Mouse (Mus musculus): ENCODE measurements around the gene Sall2.

The Sall2 gene

DNA sequence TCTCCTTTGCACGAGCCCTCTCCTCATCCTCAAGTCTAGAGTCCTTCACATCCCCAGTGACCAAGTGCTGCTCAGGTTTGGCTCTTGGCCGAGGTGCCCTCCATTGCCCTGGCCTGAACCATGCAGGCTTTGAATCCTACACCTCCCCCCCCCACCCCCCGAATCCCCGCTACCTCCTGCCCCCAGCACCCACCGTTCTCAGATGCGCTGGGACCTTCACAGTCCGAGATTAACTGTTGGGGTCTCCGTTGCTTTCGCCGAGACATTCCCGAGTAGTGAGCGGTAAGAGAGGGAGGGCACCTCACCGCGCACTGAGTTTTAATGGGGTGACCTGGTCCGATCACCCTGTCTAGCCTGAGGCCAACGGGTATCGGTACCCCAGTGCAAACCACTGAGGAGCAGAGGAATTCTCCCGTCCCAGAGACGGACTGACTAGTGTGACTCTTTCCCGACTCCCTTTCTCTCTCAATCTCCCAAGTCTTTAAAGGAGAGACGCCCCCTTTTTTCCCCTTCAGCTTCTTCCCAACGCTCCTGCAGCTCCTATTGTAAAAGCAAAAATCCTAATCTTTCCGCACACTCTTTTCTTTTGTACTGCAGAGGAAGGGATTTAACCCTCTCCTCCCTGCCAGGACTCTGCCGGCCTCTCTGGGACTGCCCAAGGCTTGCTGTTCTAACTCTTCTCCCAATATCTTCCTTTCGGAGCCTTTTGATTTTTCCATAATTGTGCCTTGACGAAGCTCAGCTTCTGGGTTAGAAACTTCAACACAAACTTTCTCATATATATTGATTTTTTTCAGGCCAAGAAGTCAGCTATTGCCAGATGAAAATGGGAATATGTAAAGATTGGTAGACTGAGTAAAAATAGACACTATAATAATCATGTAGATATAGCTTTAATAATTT lies at the start of gene Sall2:
TSS of gene Sall2 (minus strand) at position 853 of the 903 bp plus-strand sequence.
- DNase-seq (ENCODE audit: low read depth) = no peak

DNA sequence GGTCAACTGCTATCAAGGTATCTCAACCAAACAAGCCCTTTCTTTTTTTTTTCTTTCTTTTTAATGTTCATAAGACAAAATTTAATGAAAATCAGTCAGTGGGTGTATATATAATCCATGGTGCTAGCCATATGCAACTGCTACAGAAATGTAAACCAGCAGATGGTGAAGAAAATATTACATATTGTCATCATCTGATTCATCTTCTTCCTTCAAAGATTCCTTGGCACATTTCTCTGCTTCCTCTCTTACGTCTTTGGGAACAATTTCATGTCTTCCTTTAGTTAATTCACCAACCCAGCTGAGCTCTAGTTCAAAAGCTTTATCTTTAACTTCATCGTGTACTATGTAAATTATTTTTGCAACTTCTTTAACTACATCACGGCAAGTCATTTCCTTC lies 40.2 kb upstream of the Sall2 start:
- DNase-seq (ENCODE audit: low read depth) = no peak

DNA sequence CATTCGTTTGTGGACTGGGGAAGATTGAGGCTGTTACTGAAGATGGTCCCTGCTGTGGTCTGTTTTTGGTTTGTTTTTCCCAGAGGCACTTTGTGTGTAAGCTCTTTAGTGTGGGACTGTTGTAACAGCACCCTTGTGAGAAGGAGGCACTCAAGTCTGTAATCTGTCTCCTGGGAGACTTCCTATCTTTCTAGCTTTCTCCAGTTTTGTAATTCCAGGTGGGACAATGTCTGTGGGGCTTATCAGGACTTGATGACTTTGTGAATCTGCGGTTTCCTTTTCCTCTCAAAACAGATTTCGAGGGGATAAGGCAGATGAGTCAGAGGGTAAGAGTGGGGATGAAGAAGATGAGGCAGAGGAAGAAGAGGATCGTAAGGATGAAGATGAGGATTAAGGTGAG lies 27.7 kb upstream of the Sall2 start, which contains the start of gene Olfr1513:
TSS of gene Olfr1513 (minus strand) at position 101 of the 400 bp plus-strand sequence.
- DNase-seq (ENCODE audit: low read depth) = no peak

DNA sequence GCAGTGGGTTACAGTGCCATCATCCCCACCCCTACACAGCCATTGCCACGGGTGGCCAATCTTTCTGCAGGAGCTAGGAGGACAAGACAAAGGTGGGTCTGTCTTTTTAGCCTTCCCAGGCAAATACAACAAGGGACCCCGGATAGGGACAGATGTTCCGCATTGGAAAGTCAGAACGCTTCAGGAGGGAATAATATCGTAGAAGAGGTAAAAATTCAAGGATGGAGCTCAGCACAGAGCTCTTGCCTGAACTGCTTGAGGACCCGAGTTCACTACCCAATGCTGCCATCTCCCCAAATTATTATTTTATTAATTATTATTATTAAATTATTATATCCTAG lies 10.9 kb upstream of the Sall2 start:
- DNase-seq (ENCODE audit: low read depth) = no peak

DNA sequence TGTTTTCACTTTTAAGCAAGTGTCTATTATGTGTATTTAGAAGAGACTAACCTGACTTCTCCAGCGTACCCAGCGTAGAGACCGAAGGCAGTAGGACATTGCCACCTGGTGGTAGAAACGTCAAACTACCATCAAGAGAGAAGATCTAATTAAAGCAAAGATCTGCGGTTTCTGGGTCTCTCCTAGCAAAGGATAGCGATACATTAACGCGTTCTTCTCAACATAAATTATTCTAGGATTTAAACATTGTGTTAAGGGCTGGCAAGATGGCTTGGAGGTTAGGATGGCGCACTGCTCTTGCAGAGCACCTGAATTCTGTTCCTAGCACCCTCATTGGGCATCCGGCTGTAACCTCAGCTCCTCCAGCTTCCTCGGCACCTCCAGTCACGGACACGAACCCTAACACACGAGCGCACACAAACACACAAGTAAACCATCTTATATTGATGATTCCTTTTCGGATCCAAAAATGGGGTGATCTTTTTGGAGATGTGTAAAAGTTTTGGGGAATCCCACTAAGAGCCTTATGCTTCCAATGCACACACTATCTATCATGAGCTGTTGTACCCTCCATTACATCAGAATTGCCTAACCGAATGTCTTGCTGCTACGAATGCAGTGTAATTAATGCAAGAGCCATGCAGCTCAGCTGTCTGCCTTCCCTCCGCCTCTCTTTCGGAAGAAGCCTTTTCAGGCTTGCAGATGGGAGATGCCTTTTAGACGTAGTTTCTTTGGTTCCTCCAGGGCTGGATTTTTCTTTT lies 10.4 kb upstream of the Sall2 start:
- DNase-seq (ENCODE audit: low read depth) = peak; percentile 85

DNA sequence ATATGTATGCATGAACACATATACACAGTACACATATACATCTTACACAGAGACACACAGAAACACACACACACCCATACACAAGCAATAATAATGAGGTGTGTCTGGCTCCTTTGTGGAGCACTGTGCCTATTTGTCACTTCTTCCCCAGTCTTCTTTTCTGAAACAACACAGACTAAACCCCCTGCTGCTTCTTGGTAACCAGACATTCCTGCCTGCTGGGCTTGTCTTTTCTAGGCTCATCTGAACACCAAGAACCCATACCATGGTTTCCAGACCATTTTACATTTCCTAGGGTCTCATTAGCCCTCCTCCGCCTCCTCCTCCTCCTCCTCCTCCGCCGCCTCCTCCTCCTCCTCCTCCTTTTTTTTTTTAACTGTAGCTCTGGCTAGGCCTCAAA lies 3.6 kb upstream of the Sall2 start:
- no peak for DNase-seq (ENCODE audit: low read depth)

DNA sequence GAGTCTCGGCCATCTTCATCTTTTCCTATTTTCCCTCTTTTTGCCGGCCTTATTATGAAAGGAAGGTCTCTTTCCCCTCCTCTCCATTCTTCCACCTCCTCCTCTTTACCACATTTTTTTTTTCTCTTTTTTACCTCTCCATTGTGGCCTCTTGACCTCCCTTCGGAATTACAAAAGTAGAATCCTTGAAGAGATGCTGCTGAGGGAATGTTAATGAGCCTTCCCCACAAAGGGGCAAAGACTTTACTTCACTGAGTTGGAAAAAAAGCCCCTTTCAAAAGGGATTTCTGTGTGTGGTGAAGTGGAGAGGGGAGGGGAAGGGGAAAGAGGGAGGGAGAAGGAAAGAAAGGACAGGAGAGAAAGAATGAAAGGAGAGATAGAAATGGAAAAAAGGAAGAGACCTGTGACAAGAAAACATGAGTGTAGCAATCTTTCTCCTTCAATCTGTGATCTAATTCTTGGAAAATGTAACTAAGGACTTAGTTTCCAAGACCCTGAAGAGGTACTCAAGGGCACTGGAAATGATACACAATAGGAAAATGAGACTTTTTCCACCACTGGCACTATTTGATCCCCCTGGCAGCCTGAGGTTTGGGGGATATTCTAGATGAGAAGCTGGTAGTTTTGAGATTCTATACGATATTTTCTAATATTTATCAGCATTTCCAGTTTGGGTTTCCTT lies 2.6 kb upstream of the Sall2 start:
- no peak for DNase-seq (ENCODE audit: low read depth)

DNA sequence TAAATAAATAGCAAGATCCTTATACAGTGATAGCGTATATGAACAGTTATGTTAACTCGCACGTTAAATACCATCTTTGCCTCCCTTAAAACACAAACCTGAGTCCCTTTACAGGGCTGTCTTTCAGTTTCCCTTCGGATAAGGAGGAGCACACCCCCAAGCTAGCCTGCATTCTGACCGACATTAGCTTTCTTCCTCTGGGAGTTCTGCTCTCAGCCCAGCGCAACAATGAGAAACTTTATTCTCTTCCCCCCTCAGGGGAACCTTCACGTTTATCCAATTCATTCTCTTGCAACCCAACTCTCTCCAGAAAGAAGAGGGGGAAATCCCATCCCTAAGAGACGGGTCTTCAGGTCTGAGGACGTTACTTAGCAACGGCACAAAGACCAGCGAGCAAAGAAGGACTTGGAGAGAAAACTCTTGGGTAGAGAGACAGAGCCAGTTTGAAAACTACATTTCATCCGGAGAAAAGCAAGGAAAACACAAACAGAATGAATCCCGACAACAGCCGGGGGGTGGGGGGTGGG lies 1.1 kb downstream of the Sall2 start:
- no peak for DNase-seq (ENCODE audit: low read depth)

DNA sequence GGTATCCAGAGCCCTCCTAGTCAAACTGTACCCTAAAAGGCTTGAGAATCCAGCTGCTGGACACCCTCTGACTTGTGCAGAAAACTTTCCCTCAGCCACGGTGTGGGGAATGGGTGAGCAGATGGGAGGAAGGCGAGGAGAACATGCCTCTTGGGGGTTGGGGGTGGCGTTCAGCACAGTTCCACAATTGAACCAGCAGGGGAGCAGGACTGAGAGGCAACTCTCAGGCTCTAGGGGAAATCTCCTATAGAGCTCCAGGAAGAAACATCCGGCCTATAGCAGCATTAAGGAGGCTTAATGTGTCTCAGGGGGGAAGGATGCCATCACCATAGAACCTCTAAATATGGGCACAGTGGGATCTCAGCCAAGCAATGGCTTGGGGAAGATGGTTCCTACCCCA lies 2.7 kb downstream of the Sall2 start:
- DNase-seq (ENCODE audit: low read depth) = no peak

DNA sequence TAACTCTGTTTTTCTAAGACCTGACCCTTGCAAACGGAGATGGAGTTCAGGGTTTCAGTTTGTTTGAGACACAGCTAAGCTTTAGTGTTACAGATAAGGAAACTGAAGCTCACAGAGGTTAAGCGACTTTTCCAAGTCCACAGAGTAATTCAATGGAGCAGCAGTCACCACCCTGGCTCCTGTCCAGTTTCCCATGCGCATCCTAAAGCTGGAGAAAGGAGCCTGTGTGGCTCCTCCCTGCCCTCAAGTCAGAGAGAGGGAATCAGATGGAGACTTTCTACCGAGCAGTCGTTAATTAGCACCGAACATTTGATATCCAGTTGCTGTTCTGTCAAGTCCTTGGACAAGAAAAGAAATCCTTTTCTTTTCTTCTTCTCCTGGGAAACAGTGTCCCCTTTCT lies 9.2 kb downstream of the Sall2 start:
- peak; percentile 30 for DNase-seq (ENCODE audit: low read depth)

DNA sequence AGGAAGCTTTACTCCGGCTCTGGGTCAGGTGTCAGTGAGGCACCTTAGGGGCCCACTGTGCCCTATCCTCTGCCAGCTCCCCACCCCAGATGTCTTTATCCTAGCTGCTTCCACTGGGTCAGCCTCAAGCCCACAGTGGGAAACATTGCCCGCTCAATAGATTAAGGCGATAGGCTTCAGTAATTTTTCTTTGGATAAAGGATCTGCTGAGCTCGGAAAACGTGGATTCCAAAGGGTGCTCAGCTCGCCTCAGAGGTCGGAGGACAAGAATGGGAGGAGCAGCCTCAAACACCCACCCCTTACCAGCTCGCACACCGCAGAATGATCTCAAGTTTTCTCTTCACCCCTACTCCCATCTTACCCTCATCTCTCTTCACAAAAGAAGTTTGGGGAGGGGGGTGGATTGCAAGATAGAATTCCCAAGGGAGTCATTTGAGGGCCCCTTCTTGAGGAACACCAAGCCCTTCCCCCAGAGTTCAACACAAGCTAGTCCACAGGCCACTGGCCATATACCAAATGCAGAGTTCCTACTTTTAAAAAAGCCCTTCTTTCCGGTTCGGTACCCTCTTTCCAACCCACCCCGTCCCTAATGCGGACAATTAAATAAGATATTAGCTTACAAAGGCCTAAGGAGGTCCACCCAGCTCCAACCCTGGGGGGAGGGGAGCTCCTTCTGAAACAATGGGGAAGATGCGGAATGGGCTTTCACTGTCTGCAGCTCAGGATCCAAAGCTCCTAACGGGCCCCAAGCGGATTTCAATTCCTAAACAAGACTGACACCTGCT lies 11.9 kb downstream of the Sall2 start:
- peak; percentile 20 for DNase-seq (ENCODE audit: low read depth)

DNA sequence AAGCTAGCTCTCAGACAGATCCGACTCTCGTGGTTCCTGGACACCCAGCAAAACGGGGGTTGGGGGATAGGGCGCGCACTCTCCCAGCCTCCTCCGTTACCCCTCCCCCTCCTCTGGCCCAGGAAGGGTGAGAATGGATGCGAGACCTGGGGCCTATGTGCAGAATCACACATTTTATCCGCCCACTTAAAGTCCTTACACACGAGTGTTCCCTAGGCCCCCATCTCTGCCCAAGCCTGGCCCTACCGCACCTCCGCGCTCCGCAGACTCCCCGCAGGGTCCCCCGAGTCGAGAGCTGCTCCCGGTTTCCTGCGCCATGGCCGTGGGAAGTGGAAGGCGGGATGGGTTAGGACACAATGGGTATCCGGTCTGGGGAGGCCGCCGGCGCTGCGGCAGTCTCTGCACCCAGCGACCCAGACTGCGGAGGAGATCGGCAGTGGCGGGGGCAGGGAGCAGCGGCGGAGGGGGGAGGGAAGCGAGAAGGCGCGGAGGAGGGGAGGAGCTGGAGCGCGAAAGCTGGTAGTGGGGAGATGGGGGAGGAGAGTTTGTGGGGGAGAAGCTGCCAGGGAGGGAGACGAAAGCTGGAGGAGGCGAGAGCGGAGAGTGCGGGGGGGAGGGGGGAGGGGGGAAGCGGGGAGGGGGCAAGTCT lies 12.6 kb downstream of the Sall2 start:
- peak; percentile 74 for DNase-seq (ENCODE audit: low read depth)

DNA sequence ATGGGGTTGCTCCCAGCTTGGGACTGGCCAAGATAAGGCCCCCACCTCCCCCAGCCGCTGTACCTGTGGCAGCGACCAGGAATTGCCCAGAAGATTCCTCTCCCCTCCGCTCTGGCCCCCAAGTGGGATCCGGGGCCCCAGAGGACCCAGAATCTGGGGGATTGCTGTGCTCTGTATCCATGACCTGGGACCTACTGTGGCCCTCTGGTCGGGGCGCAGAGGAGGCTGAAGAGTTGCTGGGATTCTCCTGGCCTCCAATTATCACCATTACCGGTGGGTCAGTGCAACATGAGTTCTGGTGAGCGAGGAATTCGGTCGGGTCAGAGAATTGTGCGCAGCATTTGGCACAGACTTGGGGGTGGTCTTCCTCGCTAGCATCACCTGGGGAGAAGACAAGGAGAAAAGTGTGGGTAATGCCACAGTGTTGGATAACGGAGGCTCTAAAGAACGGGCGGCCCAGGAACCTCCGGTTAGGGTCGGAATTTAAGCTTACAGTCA lies 13.2 kb downstream of the Sall2 start:
- no peak for DNase-seq (ENCODE audit: low read depth)

DNA sequence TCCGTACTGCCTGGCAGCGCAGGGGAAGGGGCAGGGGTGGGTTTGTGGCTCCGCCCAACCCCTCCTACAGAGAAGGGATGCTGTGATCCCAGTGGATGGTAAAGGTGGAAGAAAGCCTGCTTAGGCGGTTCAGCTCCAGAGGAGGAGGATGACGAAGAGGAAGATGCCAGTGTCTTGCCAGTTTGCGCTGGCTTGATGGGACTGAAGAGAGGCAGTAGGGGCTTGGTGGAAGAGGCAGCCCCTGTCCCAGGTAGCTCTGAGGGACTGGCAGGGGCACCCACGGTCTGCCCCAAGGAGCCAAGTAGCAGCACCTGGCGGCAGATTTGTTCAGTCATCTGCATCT lies 13.8 kb downstream of the Sall2 start:
- DNase-seq (ENCODE audit: low read depth) = no peak

DNA sequence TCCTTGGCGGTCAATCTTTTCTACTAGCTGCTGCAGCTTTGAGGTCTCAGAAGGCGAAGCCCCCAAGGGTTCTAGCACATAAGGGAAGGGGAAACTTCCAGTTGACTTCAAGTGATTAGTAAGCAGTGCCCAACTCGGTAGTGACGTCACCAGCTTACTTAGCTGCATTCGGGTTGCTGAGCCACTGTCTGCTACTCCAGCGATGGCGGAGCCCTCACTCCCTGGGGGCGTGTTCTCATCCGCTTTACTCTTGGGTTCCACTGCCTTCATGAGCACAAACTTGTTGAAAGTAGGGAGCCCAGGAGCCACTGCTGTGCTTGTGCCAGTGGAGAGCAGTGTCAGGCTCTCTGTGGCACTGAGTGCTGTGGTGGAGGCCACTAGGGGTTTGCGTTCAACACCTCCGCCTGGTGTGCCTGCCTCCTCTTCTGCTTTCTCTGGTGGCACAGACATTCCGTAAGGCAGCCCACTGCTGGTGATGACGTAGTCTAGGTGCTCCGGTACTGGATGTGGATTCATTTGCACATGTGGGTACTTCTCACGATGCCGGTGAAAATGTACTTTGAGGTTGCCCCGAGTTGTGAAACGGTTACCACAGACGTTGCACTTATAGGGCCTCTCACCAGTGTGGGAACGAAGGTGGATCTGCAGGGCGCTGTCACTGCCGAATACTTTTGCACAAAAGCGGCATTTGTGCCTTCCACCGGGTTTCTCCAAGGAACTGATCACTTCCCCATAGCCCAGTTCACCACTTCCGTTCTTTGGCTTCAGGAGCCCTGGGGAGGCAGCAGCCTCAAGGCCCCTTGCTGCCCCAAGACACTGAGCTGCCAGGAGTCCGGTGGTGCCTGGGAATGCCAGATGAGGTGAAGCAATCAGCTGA lies 14.4 kb downstream of the Sall2 start:
- DNase-seq (ENCODE audit: low read depth) = no peak

DNA sequence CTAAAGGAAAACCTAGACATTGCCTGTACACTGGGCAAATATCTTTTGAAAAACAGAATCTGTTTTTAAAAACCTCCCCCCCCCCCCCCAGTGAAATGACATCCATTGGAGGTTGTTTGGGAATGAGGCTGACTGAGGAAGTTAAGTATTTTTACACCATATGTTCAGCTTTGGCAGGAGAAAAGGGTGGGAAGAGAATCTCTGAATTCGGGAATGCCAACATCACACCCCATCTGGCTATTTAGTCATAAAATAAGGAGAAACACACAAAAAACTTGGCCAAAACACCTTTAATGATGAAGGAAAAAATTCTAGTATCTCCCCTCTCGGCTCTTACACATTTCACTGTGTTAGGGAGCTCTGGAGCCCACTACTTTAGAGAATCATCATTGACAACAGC lies 17.7 kb downstream of the Sall2 start:
- no peak for DNase-seq (ENCODE audit: low read depth)

DNA sequence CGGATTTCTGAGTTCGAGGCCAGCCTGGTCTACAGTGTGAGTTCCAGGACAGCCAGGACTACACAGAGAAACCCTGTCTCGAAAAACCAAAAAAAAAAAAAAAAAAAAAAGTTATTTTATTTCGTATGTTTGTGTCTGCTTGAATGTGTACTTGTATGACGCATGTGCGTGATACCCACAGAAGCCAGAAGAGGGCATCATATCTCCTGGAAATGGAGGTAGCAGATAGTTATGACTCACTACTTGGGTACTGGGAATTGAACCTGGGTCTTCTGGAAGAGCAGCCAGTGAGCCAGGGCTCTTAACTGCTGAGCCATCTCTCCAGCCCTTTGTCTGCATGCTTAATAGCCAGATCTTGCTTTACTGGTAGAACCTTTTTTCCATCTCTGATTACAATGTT lies 18.2 kb downstream of the Sall2 start:
- DNase-seq (ENCODE audit: low read depth) = peak; percentile 36

DNA sequence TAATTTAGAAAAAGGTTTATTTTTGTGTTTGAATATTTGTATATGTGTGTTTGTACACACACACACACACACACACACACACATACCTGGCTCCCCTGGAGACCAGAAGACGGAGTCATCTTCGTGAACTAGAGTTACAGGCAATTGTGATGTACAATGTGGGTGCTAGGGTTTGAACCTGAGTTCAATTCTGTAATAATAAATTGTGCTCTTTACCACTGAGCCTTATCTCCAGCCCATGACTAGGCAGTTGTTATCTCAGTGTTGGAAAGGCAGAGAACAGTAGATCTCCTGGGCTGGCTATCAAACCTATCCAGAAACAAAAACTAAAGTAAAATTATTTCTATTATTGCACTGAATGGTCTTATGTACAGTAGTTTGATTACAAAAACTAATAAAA lies 22.5 kb downstream of the Sall2 start:
- no peak for DNase-seq (ENCODE audit: low read depth)

DNA sequence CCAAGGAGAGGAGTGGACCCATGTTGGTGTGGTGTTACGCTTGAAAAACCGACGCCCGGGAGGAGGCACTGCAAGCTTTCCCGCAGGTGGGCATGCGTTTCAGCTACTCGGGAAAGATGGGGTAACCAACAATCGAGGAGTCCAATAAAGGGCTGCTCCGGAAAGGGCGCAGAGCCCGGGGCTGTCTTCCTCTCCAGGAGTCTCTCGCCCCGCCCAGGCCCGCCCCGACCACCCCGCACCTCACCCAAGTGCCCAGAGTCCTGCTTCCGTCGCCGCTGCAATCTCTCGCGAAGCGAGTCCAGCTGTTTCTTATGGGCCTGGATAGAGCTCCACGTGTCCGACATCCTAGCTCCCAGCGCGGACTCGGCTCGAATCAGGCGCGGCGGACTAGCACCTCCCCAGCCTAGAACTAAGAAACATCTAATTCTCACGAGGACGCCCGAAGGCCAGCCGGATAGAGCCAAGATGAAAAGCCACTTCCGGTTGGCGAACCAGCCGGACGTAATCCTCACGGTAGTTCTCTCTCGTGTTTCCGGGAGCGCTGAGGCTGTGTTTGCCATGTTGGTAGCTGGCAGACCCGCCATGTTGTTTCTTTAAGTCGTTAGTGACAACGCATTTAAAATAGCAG lies 23.8 kb downstream of the Sall2 start, which contains the start of gene Mettl3:
TSS of gene Mettl3 (minus strand) at position 485 of the 628 bp plus-strand sequence.
- peak; percentile 98 for DNase-seq (ENCODE audit: low read depth)
